ENCODE assay signal across 8 mouse cellular contexts in the genomic region with DNA sequence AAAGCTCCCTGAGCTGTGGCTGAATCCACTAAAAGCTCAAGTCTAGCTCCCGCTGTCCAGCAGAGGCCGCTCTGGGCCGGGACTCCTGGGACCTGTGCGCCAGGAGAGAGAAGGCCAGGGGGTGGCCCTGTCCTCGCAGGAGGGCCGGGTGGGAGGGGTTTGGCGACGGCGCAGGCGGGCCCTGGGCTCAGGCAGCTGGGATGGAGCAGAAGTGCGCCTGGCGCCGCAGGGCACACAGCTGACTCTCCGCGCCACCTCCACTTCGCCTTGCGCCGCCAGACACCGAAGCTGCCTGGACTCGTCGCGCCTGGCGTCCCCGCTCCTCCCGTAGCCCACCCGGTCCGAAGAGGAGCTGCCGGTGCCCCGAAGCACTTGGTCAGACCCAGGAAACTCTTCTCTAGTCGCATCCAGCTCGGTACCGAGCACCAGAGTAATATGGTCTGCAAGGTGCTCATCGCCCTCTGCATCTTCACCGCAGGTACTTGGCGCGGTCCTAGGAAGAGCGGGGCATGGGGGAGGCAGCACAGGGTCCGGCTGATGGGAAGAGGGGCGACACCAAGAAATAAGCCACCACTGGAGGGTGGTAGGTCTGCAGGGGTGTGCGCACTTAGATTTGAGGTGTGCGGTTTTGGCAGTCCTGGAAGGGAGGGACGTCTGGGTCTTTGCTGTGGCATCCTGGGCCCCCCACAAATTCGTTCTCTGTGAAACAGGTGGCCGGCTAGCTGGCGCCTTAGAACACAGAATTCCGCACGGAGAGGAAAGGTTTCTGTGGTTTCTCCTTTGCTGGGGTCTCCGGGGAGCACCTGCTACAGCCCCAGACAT. TPM values are rescaled to one million over a fixed set of nuclear protein-coding genes. Genes with fewer than 3 reads are reported as not detected.
DNase-seq lines count a peak whose midpoint lies in the region; ATAC-seq lines count a peak whose summit lies in the region.

A gene (plus strand): TSS at position 136 of the 822 bp plus-strand sequence.

- H3K4me2 ChIP-seq in embryonic facial prominence, embryonic 13.5 days, result peak within 1 kb of the TSS; percentile 90
- peak within 1 kb of the TSS; percentile 91 for H3K4me2 ChIP-seq in limb, embryonic 13.5 days (replicated peaks)
- peak within 1 kb of the TSS; percentile 97 for H3K4me2 ChIP-seq in midbrain, embryonic 16.5 days (ENCODE audit: low read length)

- DNase-seq in spleen, adult 18-20 months, result peak; percentile 22 to 37
- no peak for DNase-seq in spleen, adult 12 weeks (ENCODE audit: low spot score)
- DNase-seq in heart, adult 8-10 months (ENCODE audit: low spot score), result peak; percentile 57
- peak; percentile 66 for DNase-seq in kidney, adult 9 months
- DNase-seq in spleen, postnatal 36 days (ENCODE audit: low spot score in 2 of 2), result peak; percentile 40

- ATAC-seq in embryonic facial prominence, embryonic 13.5 days (ENCODE audit: insufficient number of reproducible peaks, insufficient read depth, low FRiP score, low TSS enrichment, low read depth), result peak; percentile 96
- ATAC-seq in limb, embryonic 13.5 days (ENCODE audit: low FRiP score, low read depth), result peak; percentile 95
- ATAC-seq in midbrain, embryonic 16.5 days, result peak; percentile 97

- WGBS in embryonic facial prominence, embryonic 13.5 days, result under 1% methylated on average over 48 of the region's 48 CpGs
- WGBS in limb, embryonic 13.5 days, result under 1% methylated on average over 48 of the region's 48 CpGs
- WGBS in midbrain, embryonic 16.5 days, result under 1% methylated on average over 47 of the region's 48 CpGs

- no peaks in the 10 kb centered on the region for H3K9me3 ChIP-seq in embryonic facial prominence, embryonic 13.5 days
- no peaks in the 10 kb centered on the region for H3K9me3 ChIP-seq in limb, embryonic 13.5 days
- H3K9me3 ChIP-seq in midbrain, embryonic 16.5 days (replicated peaks; ENCODE audit: control insufficient read depth, low read length, poor library complexity, severe bottlenecking), result no peaks in the 10 kb centered on the region

- H3K4me1 ChIP-seq in embryonic facial prominence, embryonic 13.5 days, result peaks cover 13% of the 10 kb centered on the region
- H3K4me1 ChIP-seq in limb, embryonic 13.5 days, result peaks cover 24% of the 10 kb centered on the region
- H3K4me1 ChIP-seq in midbrain, embryonic 16.5 days (ENCODE audit: control insufficient read depth, insufficient read depth, low read length), result peaks cover 18% of the 10 kb centered on the region

- peak within 1 kb of the TSS; percentile 55 for H3K4me3 ChIP-seq in embryonic facial prominence, embryonic 13.5 days
- peak within 1 kb of the TSS; percentile 58 for H3K4me3 ChIP-seq in limb, embryonic 13.5 days
- peak within 1 kb of the TSS; percentile 59 for H3K4me3 ChIP-seq in midbrain, embryonic 16.5 days (ENCODE audit: low read depth, low read length)

- H3K27ac ChIP-seq in embryonic facial prominence, embryonic 13.5 days, result no peak within 1 kb of the TSS
- no peak within 1 kb of the TSS for H3K27ac ChIP-seq in limb, embryonic 13.5 days
- H3K27ac ChIP-seq in midbrain, embryonic 16.5 days (ENCODE audit: low read length), result no peak within 1 kb of the TSS

- H3K36me3 ChIP-seq in embryonic facial prominence, embryonic 13.5 days, result no peaks in the 10 kb centered on the region
- H3K36me3 ChIP-seq in limb, embryonic 13.5 days, result no peaks in the 10 kb centered on the region
- H3K36me3 ChIP-seq in midbrain, embryonic 16.5 days (ENCODE audit: control insufficient read depth, insufficient read depth, low read length), result no peaks in the 10 kb centered on the region

- H3K27me3 ChIP-seq in embryonic facial prominence, embryonic 13.5 days, result peaks cover 14% of the 10 kb centered on the region
- H3K27me3 ChIP-seq in limb, embryonic 13.5 days, result peaks cover 22% of the 10 kb centered on the region
- H3K27me3 ChIP-seq in midbrain, embryonic 16.5 days (ENCODE audit: control insufficient read depth, insufficient read depth, low read depth, low read length), result peaks cover 4% of the 10 kb centered on the region; the same call in 1 of the 2 replicates

- H3K9ac ChIP-seq in embryonic facial prominence, embryonic 13.5 days, result peak within 1 kb of the TSS; percentile 67
- peak within 1 kb of the TSS; percentile 63 for H3K9ac ChIP-seq in limb, embryonic 13.5 days
- peak within 1 kb of the TSS; percentile 69 for H3K9ac ChIP-seq in midbrain, embryonic 16.5 days (ENCODE audit: low read depth, low read length)

RNA-seq across cellular contexts. Expression of the gene that starts here (rescaled TPM):
- 18.9 and 19.1 TPM in 2 replicates for polyA plus RNA-seq in embryonic facial prominence, embryonic 13.5 days (2015; fragmentation: Nextera tagmentation; extraction: Ambion mirVana)
- total RNA-seq in heart, adult 8-10 months (2022), result 10 to 100 TPM; 49.1 to 68.8 (median 60.6) TPM
- polyA plus RNA-seq in limb, embryonic 13.5 days (2015; fragmentation: Nextera tagmentation; extraction: Ambion mirVana), result 23.1 and 26.8 TPM in 2 replicates
- 5.8 and 6.7 TPM in 2 replicates for polyA plus RNA-seq in midbrain, embryonic 16.5 days (2015; fragmentation: Nextera tagmentation; extraction: Ambion mirVana)
